Mouse (Mus musculus): ENCODE measurements around the gene Cyp51.
A peak's percentile ranks its signal among the peaks of the same experiment; 100 is the strongest.

Gene Cyp51

DNA sequence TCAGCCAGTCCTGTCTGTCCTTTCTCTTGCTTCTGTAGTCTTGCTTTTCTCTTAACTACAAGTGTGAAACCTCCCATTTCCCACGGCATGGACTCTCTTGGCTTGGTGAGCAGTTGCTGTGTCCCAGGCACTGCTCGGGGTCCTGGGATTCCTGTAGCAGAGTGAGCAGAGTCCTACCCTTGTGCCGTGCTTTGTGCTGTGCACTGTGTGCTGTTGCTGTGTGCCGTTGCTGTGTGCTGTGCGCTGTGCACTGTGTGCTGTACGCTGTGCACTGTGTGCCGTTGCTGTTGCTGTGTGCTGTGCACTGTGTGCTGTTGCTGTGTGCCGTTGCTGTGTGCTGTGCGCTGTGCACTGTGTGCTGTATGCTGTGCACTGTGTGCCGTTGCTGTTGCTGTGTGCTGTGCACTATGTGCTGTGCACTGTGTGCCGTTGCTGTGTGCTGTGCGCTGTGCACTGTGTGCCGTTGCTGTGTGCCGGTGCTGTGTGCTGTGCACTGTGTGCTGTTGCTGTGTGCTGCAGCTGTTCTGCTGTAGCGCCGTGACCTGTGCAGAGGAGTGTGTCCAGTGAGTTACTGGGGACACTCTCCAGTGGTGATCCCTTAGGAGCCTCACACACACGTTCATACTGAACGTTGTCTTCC lies 38.0 kb downstream of the Cyp51 start:
- DNase-seq (ENCODE audit: low read depth, low spot score): no peak
- Histone ChIP-seq H3K36me3 (ENCODE audit: control insufficient read depth, insufficient read depth, low read length, poor library complexity, severe bottlenecking) (peaks cover 6% of the 10 kb centered on the region; the same call in 1 of the 2 replicates), H3K27me3 (ENCODE audit: control insufficient read depth, insufficient read depth, low read length, poor library complexity, severe bottlenecking) (no peaks in the 10 kb centered on the region)

DNA sequence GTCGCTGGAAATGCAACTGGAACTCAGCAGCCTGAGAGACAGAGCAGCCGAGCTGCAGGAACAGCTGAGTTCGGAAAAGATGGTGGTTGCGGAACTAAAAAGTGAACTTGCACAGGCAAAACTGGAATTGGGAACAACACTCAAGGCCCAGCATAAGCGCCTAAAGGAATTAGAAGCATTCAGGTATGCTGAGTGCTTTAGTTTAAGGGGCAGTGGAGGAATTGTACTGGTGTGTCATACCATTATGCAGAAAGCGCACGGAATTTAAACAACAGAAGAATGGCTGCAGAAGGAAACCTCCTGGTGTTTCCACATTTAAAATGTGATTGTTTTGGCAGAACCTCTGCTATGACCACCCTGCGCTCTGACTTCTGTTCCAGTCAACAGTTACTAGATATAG lies 44.2 kb downstream of the Cyp51 start:
- DNase-seq (ENCODE audit: low read depth, low spot score): no peak
- peaks cover 13% of the 10 kb centered on the region for H3K36me3 ChIP-seq (ENCODE audit: control insufficient read depth, insufficient read depth, low read length, poor library complexity, severe bottlenecking)

DNA sequence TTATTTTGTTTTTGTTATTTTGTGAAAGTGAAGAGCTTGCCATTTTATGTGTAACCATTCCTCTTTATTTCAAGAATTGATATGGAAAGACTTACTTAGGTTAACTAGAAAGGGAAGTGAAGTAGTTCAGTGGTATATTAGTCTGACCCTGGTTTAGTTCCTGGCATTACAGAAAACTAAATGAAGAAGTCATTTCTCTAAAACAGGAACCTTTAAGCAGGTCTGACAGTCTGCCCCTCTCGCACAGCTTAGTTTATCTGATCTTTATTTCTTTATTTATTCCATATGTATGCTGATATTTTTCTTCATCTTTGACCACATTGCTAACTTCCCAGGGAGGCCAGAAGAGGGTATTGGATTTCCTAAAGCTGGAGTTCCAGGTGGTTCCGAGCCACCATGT lies 63.6 kb downstream of the Cyp51 start:
- H3K27me3 ChIP-seq (ENCODE audit: control insufficient read depth, insufficient read depth, low read length, poor library complexity, severe bottlenecking): no peaks in the 10 kb centered on the region
- DNase-seq (ENCODE audit: low read depth, low spot score): no peak
- H3K36me3 ChIP-seq (ENCODE audit: control insufficient read depth, insufficient read depth, low read length, poor library complexity, severe bottlenecking): peaks cover 3% of the 10 kb centered on the region

More for the DNA sequence above, 44.2 kb downstream of the Cyp51 start:
- H3K27me3 ChIP-seq (ENCODE audit: control insufficient read depth, insufficient read depth, low read length, poor library complexity, severe bottlenecking): no peaks in the 10 kb centered on the region

DNA sequence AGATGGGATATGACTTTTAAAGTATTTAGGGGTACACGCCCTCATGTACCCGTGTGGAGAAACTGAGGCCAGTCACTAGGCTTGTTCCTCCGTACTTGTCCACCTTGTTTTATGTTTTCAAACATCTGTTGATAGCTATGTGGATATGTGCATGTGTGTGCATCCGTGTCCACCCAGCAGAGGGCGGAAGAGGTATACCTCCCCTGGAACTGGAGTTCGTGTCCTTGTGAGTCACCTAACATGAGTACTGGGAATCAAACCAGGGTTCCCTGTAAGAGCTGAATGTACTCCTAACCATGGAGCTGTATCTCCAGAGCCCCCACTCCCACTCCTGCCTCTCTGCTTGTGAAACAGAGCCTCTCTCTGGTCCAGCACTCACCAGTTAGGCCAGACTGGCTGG lies 64.2 kb downstream of the Cyp51 start:
- Histone ChIP-seq H3K36me3 (ENCODE audit: control insufficient read depth, insufficient read depth, low read length, poor library complexity, severe bottlenecking) (peaks cover 5% of the 10 kb centered on the region), H3K27me3 (ENCODE audit: control insufficient read depth, insufficient read depth, low read length, poor library complexity, severe bottlenecking) (no peaks in the 10 kb centered on the region)
- DNase-seq (ENCODE audit: low read depth, low spot score): peak; percentile 35

DNA sequence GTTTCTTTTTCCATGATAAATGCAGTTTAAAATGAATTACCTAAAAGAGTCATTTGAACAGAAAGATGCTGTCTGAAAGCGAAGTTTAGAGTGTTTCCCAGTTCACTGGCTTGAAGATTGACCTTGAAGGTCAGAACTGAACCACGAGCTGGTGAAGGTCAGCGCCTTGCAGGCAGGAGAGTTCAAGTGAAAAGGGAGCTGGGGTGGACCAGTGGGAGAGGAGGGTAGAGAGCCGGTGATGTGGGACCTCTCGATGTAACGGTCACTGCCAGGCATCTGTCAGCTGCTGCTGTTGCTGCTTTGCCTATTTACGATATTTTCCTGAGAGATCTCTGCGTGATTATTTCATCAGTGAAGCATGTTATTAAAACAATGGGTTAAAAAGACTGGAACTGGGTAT lies 65.2 kb downstream of the Cyp51 start:
- H3K36me3 ChIP-seq (ENCODE audit: control insufficient read depth, insufficient read depth, low read length, poor library complexity, severe bottlenecking): peaks cover 5% of the 10 kb centered on the region
- no peak for DNase-seq (ENCODE audit: low read depth, low spot score)
- H3K27me3 ChIP-seq (ENCODE audit: control insufficient read depth, insufficient read depth, low read length, poor library complexity, severe bottlenecking): no peaks in the 10 kb centered on the region

DNA sequence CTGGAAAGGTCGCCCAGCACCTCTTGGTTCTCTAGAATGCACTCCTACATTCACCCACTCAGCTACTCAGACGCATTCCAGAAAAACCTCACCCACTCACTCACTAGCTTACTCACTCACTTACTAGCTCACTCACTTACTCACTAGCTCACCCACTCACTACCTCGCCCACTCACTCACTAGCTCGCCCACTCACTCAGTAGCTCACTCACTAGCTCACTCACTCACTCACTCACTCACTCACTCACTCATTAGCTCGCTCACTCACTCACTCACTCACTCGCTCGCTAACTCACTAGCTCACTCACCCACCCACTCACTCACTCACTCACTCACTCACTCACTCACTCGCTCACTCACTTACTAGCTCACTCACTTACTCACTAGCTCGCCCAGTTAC lies 67.9 kb downstream of the Cyp51 start:
- peak; percentile 11 for DNase-seq (ENCODE audit: low read depth, low spot score)
- H3K27me3 ChIP-seq (ENCODE audit: control insufficient read depth, insufficient read depth, low read length, poor library complexity, severe bottlenecking): no peaks in the 10 kb centered on the region
- H3K36me3 ChIP-seq (ENCODE audit: control insufficient read depth, insufficient read depth, low read length, poor library complexity, severe bottlenecking): peaks cover 5% of the 10 kb centered on the region

DNA sequence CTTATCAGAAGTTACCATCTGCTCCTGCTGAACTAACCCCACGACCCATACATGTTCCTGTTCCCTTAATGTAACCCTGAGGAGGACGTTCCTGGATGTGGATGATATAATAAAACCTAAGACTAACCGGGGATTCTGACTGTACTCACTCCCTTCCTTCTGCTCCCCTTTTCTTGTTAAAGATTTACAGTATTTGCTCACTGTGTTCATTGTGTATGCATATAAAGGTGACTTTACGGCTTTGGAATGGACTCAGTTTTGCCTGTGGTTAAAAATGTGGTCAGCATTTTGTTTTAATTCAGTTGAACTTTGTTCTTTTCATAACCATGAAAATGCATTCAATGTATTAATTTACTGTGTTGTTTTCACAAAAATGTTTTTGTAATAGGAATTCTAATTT lies 72.7 kb downstream of the Cyp51 start:
- DNase-seq (ENCODE audit: low read depth, low spot score): no peak
- H3K36me3 ChIP-seq (ENCODE audit: control insufficient read depth, insufficient read depth, low read length, poor library complexity, severe bottlenecking): peaks cover 7% of the 10 kb centered on the region; the same call in 1 of the 2 replicates

More for the DNA sequence above, 72.7 kb downstream of the Cyp51 start:
- no peaks in the 10 kb centered on the region for H3K27me3 ChIP-seq (ENCODE audit: control insufficient read depth, insufficient read depth, low read length, poor library complexity, severe bottlenecking)
